ENCODE assay signal across 9 mouse cellular contexts in the genomic region with DNA sequence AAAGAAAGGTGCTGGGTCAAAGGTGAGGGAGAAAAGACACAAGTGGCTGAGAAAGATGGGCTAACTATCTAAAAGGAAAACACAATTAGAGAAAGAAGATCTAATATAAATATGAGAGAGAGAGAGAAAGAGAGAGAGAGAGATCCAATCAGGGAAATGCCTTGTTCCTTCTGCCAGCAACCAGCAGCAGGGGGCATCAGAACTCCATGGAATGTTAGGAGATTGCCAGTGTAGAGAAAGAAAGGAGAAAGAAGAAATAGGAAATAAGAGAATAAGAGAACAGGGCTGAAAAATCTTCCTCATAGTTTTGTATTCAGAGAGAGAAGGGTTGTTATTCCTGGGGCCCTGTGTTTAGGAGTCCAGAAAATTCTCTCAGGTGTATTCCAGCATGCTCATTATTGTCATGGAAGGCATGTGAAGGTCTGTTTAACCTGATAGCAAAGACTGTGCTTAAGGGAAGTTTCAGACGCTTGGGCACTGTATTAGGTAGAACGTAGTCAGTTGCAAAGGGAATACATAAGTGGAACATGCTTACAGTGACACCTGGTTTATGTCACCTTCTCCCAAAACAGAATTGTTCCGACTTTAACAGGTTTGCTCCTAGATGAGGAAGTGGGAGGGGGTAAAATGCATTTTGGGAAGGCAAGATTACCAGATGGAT.
A peak's percentile ranks its signal among the peaks of the same experiment; 100 is the strongest.
DNase-seq lines count a peak whose midpoint lies in the region; ATAC-seq lines count a peak whose summit lies in the region.
"Had no signal": no experiment of that assay in that cellular context is flagged by ENCODE, and none has a peak within 500 bp of the region (broad histone marks: within the 10 kb centered on the region; RNA-seq: fewer than 3 reads in every experiment).

No protein-coding gene starts in this region.

- H3K9ac ChIP-seq in hindbrain, embryonic 16.5 days (ENCODE audit: low read depth, low read length): no peak overlapping the region
- H3K9ac ChIP-seq in limb, embryonic 11.5 days (ENCODE audit: low read length): no peak overlapping the region

- intact Hi-C loops in heart, postnatal 25 days (cut with DNase I): loop anchor here (10.0 kb wide), 1 partner anchor 1921 kb away; no protein-coding TSS in a partner anchor

- no peaks in the 10 kb centered on the region for H3K27me3 ChIP-seq in hindbrain, embryonic 16.5 days (replicated peaks; ENCODE audit: control insufficient read depth, insufficient read depth, low read length)
- no peaks in the 10 kb centered on the region for H3K27me3 ChIP-seq in limb, embryonic 11.5 days (ENCODE audit: control insufficient read depth, insufficient read depth, low read length)
- H3K27me3 ChIP-seq: megakaryocyte, embryonic 14.5 days had no signal

- no peak overlapping the region for H3K4me3 ChIP-seq in hindbrain, embryonic 16.5 days (ENCODE audit: low read length)
- no peak overlapping the region for H3K4me3 ChIP-seq in limb, embryonic 11.5 days (ENCODE audit: low read depth, low read length)
- H3K4me3 ChIP-seq: megakaryocyte, embryonic 14.5 days had no signal

- 66% methylated on average over 3 of the region's 3 CpGs for WGBS in hindbrain, embryonic 16.5 days
- WGBS in limb, embryonic 11.5 days: 76% methylated on average over 3 of the region's 3 CpGs

- H3K9me3 ChIP-seq in hindbrain, embryonic 16.5 days (ENCODE audit: control insufficient read depth, low read length): no peaks in the 10 kb centered on the region
- no peaks in the 10 kb centered on the region for H3K9me3 ChIP-seq in limb, embryonic 11.5 days (ENCODE audit: control insufficient read depth, low read length)
- H3K9me3 ChIP-seq: megakaryocyte, embryonic 14.5 days had no signal

- DNase-seq in heart, adult 18-20 months: peak; percentile 4 to 39
- no peak for DNase-seq in heart, postnatal 25 days (ENCODE audit: low spot score)
- DNase-seq in adrenal gland, adult 8-10 months: peak; percentile 7
- peak; percentile 36 for DNase-seq in embryo, embryonic 9.5 days (ENCODE audit: extremely low spot score)
- peak; percentile 72 for DNase-seq in limb, embryonic 11.5 days (ENCODE audit: low spot score)
- peak; percentile 65 for DNase-seq in retina, embryonic 14.5 days (ENCODE audit: low spot score)

- H3K4me2 ChIP-seq in hindbrain, embryonic 16.5 days (ENCODE audit: low read length): no peak overlapping the region
- no peak overlapping the region for H3K4me2 ChIP-seq in limb, embryonic 11.5 days (ENCODE audit: low read depth, severe bottlenecking)

- no peaks in the 10 kb centered on the region for H3K36me3 ChIP-seq in hindbrain, embryonic 16.5 days (ENCODE audit: control insufficient read depth, insufficient read depth, low read length)
- H3K36me3 ChIP-seq in limb, embryonic 11.5 days (ENCODE audit: control insufficient read depth, insufficient read depth, low read length): no peaks in the 10 kb centered on the region

- no peaks in the 10 kb centered on the region for H3K4me1 ChIP-seq in hindbrain, embryonic 16.5 days (ENCODE audit: control insufficient read depth, insufficient read depth, low read depth, low read length)
- H3K4me1 ChIP-seq in limb, embryonic 11.5 days (ENCODE audit: control insufficient read depth, insufficient read depth, low read length): no peaks in the 10 kb centered on the region
- H3K4me1 ChIP-seq: megakaryocyte, embryonic 14.5 days had no signal

- H3K27ac ChIP-seq in hindbrain, embryonic 16.5 days (ENCODE audit: low read depth, low read length): 0 out of 2 replicates have a peak overlapping the region, but pooled peaks have one; percentile 0
- no peak overlapping the region for H3K27ac ChIP-seq in limb, embryonic 11.5 days (replicated peaks; ENCODE audit: low read depth, low read length)

- peak; percentile 81 for ATAC-seq in hindbrain, embryonic 16.5 days
- ATAC-seq in limb, embryonic 11.5 days (ENCODE audit: insufficient number of reproducible peaks, low FRiP score, low TSS enrichment, low read depth): no peak
- ATAC-seq in CD4-positive, CD25-positive, alpha-beta regulatory T cell, adult 4 months: no peak
